Mouse (Mus musculus): ENCODE data around the gene Pomt2. TPM values are rescaled to one million over a fixed set of nuclear protein-coding genes. Genes with fewer than 3 reads are reported as not detected.
A peak's percentile ranks its signal among the peaks of the same experiment; 100 is the strongest.
"Not testable (repeated sequence)": the region's sequence is repeated elsewhere in the genome, so short reads cannot be mapped to it uniquely, and the experiment has no call there.

The Pomt2 gene
- polyA plus RNA-seq (2015; fragmentation: Nextera tagmentation; extraction: Ambion mirVana) = 4.8 and 5.4 TPM in 2 replicates

- DNase-seq (ENCODE audit: low spot score) = peak; percentile 92
Observed at GRCm38 (mm10) chr12:87147395-87148089, at the start of gene Pomt2. Gene Pomt2 (minus strand): TSS chr12:87147968.

DNA sequence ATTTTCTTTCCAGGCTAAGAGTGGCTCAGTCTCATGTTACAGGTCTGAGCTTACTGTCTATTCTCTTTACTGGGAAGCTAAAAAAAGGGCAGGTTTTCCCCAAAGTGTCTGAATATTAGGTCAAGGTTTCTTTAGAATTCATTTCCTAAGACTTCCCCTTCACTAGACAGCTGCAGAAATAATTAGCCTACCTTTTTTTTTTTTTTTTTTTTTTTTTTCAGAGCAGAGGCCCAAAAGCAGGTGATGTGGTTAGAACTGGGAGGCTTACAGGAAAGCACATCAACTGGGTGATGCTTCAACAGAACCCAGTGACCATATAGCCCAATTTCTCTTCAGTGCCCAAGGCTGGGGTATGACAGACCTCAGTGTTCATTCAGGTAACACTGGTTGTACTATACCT is 48.5 kb upstream of the Pomt2 start:
- DNase-seq (ENCODE audit: low spot score) = no peak

- DNase-seq (ENCODE audit: low spot score) = no peak
Observed at GRCm38 (mm10) chr12:87195069-87195468, 47.3 kb upstream of the Pomt2 start.

DNA sequence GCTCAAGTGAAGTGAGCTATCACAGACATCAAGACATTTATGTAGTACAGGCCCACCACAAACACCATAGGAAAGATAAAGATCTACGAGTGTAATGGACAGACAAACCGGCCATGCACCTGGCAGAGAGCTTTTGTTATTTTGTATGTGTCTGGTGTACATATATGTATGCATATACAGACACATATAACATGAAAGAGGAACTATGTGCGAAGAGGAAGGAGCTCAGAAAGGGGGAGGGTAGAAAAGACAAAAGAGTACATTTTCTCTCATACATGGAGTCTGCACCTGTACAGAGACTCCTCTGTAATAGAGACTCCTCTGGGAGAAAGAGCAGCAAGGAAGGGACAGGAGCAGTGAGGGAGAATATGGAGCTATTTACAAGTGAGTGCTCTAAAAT is 45.2 kb upstream of the Pomt2 start:
- DNase-seq (ENCODE audit: low spot score) = peak; percentile 26

DNA sequence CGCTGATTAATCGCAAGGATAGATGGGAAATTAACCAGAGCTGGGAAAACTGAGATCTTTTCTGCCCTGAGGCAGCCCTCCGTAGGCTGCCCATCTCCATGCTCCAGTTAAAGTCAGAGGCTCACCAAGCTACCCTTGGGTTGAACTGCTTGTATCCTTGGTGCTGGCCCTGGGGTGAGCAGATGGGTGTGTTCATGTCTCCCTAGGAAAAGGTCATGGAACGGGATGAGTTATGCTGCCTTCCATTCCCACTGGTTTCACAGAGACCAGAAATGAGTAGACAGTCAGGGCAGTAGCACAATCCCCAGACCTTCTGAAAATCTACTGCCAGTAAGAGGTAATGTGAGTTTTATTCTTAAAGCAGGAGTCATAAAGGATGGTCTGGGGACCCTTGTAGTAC is 29.9 kb upstream of the Pomt2 start:
- no peak for DNase-seq (ENCODE audit: low spot score)

DNA sequence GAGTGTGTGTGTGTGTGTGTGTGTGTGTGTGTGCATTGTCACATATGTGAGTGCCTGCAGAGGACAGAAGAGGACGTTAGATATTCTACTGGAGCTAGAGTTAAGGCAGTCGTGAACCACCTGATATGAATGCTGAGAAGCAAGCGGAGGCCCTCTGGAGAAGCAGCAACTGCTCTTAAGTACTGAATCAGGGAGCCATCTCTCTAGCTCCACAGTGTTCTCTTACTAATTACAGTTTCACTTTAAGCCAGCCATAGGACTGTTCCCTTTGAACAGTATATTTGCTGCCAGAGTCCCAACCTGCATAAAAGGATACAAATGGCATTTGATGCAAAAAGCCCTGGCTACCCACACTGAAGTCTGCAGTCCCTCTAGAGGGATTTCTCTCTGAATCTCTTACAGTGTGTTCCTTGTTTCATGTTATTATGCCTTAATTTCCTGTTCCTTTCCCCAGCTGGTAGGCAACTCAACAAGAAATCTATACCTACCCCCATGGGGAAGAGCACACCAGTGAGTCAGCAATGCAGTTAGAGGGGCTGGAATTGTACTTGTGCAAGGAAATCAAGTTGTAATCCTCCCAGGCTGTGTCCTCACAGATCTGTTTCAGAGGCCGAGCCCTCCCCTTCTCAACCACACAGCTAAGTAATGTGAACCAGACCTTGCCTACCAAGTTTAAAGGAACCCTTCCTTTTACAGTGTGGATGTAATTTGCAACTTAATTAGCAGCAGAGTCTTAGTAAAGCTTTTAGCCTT is 27.6 kb upstream of the Pomt2 start:
- DNase-seq (ENCODE audit: low spot score) = no peak

- DNase-seq (ENCODE audit: low spot score) = no peak
Observed at GRCm38 (mm10) chr12:87160815-87161214, 13.0 kb upstream of the Pomt2 start.

GRCm38 (mm10) chr12:87160310-87160709 is 12.5 kb upstream of the Pomt2 start:
- no peak for DNase-seq (ENCODE audit: low spot score)

GRCm38 (mm10) chr12:87158099-87158498 is 10.3 kb upstream of the Pomt2 start:
- no peak for DNase-seq (ENCODE audit: low spot score)

- no peak for DNase-seq (ENCODE audit: low spot score)
Observed at GRCm38 (mm10) chr12:87157361-87157760, 9.6 kb upstream of the Pomt2 start.

GRCm38 (mm10) chr12:87154448-87154847 is 6.7 kb upstream of the Pomt2 start:
- not testable (repeated sequence) for DNase-seq (ENCODE audit: low spot score)

DNA sequence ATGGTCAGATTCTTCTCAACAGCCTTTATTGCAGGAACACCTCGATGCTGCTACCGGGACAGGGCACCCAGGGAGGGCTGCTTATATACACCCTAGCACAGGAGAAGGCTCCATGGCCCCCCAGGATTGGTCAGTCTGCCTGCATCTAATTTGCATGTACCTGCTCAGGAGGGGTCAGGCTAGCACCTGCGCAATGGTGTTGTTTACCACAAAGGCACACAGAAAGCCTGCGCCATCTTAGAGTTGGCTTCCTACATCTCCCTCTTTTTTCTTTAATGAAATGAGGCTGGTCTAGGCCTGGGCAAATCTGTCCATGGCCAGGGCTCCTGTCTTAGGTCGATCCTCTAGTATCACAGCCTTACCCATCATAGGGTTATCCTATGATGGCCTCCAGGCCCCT is 1.7 kb upstream of the Pomt2 start:
- DNase-seq (ENCODE audit: low spot score) = no peak

DNA sequence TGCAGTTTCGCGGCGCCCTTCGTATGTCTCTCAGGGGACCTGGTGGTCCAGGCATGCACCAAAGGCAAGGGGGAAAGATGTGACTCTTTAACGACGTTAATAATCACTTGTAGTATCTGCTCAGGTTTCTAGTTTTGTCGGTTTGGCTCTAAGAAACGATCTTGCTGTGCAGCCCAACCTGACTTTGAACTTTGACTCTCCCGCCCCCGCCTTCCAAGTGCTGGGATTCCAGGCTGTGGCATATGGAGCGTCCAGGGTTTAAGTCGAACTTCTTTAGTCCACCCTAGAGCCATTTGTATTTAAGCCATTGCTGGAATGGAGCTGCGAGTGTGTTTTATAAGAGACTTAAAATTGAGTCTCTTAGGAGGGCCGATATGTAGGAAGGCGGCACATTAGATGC is 368 bp upstream of the Pomt2 start:
- DNase-seq (ENCODE audit: low spot score) = no peak

GRCm38 (mm10) chr12:87146966-87147365 is 802 bp downstream of the Pomt2 start, which contains the start of gene Gstz1:
Gene Gstz1 (plus strand): TSS chr12:87147165.
- peak; percentile 89 for DNase-seq (ENCODE audit: low spot score)

GRCm38 (mm10) chr12:87142156-87142555 is 5.6 kb downstream of the Pomt2 start:
- DNase-seq (ENCODE audit: low spot score) = no peak

GRCm38 (mm10) chr12:87138768-87139167 is 9.0 kb downstream of the Pomt2 start:
- DNase-seq (ENCODE audit: low spot score) = no peak

DNA sequence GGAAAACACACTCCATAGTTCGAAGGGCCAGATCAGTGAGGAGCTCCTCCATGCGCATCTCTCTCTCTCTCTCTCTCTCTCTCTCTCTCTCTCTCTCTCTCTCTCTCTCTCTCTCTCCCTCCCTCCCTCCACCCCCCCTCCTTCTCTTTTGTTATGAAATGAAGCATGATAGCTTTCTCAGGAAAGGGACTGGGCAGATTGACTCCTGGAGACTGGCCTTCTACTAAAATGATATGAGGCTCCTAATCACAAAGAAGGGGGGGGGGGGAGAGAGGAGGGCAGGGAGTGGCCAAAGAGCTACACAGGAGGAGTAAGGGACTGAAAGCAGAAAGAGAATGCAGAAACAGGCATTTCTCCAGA is 9.4 kb downstream of the Pomt2 start:
- no peak for DNase-seq (ENCODE audit: low spot score)

- DNase-seq (ENCODE audit: low spot score) = no peak
Observed at GRCm38 (mm10) chr12:87137439-87138341, 10.1 kb downstream of the Pomt2 start.

- no peak for DNase-seq (ENCODE audit: low spot score)
Observed at GRCm38 (mm10) chr12:87132784-87133183, 15.0 kb downstream of the Pomt2 start.

DNA sequence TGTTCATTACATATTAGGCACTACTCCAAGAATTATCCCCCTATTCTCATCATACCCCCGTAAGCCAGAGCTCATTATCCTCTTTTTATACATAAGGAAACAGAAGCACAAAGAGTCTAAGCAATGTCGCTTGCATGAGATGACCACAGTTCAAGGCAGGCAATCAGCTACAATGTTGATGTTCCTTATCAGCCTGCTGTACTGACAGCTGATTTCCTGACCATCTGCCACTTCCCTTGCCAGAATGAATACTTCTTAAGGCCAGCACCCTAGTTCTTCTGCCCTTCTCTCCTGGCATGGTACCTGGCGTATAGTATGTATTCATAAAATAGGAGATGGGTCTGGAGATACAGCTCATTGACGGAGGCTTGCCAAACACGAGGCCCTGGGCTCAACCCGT is 15.6 kb downstream of the Pomt2 start:
- no peak for DNase-seq (ENCODE audit: low spot score)

GRCm38 (mm10) chr12:87131619-87132018 is 16.1 kb downstream of the Pomt2 start:
- peak; percentile 42 for DNase-seq (ENCODE audit: low spot score)

- no peak for DNase-seq (ENCODE audit: low spot score)
Observed at GRCm38 (mm10) chr12:87131181-87131580, 16.6 kb downstream of the Pomt2 start.

All from thymus, postnatal 0 days (tissue).